Mouse (Mus musculus): ENCODE measurements around the gene Omg. TPM values are rescaled to one million over a fixed set of nuclear protein-coding genes. Genes with fewer than 3 reads are reported as not detected.

Omg gene
- total and polyA plus RNA-seq, 2 experiments from 2014 or later: 27.7 to 33.2 TPM

GRCm38 (mm10) chr11:79459846-79460245 lies 44.0 kb downstream of the Omg start:
- no peak for DNase-seq (ENCODE audit: low spot score)
- Histone ChIP-seq H3K4me3 (ENCODE audit: low read length) (no peak overlapping the region), H3K27ac (no peak overlapping the region), H3K9ac (replicated peaks; ENCODE audit: low read length) (no peak overlapping the region), H3K36me3 (ENCODE audit: insufficient read depth, low read length) (peaks cover 11% of the 10 kb centered on the region), H3K27me3 (ENCODE audit: insufficient read depth, low read length) (no peaks in the 10 kb centered on the region), H3K4me1 (ENCODE audit: insufficient read depth, low read length) (no peaks in the 10 kb centered on the region), H3K4me2 (ENCODE audit: low read depth, low read length) (no peak overlapping the region), H3K9me3 (ENCODE audit: low read length) (no peaks in the 10 kb centered on the region)
- no peak for ATAC-seq
- no peak for TF ChIP-seq CTCF (IDR thresholded peaks at IDR 0.05; ENCODE audit: low read depth)
- WGBS: 87% methylated on average over 4 of the region's 4 CpGs

GRCm38 (mm10) chr11:79457928-79458327 lies 46.0 kb downstream of the Omg start:
- DNase-seq (ENCODE audit: low spot score) (no peak), ATAC-seq (no peak)
- H3K4me3 ChIP-seq (ENCODE audit: low read length): no peak overlapping the region
- TF ChIP-seq CTCF (IDR thresholded peaks at IDR 0.05; ENCODE audit: low read depth): no peak
- H3K9ac ChIP-seq (replicated peaks; ENCODE audit: low read length): no peak overlapping the region
- H3K27me3 ChIP-seq (ENCODE audit: insufficient read depth, low read length): no peaks in the 10 kb centered on the region
- H3K4me1 ChIP-seq (ENCODE audit: insufficient read depth, low read length): no peaks in the 10 kb centered on the region
- 90% methylated on average over 3 of the region's 3 CpGs for WGBS
- peaks cover 22% of the 10 kb centered on the region for H3K36me3 ChIP-seq (ENCODE audit: insufficient read depth, low read length)
- H3K27ac ChIP-seq: no peak overlapping the region
- H3K4me2 ChIP-seq (ENCODE audit: low read depth, low read length): no peak overlapping the region
- H3K9me3 ChIP-seq (ENCODE audit: low read length): no peaks in the 10 kb centered on the region

GRCm38 (mm10) chr11:79452966-79453365 lies 50.9 kb downstream of the Omg start:
- ATAC-seq: no peak

More at GRCm38 (mm10) chr11:79452966-79453365, 50.9 kb downstream of the Omg start:
- TF ChIP-seq CTCF (IDR thresholded peaks at IDR 0.05; ENCODE audit: low read depth): no peak
- DNase-seq (ENCODE audit: low spot score): no peak
- Histone ChIP-seq H3K9me3 (ENCODE audit: low read length) (no peaks in the 10 kb centered on the region), H3K36me3 (ENCODE audit: insufficient read depth, low read length) (peaks cover 32% of the 10 kb centered on the region), H3K27me3 (ENCODE audit: insufficient read depth, low read length) (no peaks in the 10 kb centered on the region), H3K4me1 (ENCODE audit: insufficient read depth, low read length) (no peaks in the 10 kb centered on the region), H3K27ac (no peak overlapping the region), H3K4me3 (ENCODE audit: low read length) (no peak overlapping the region), H3K9ac (replicated peaks; ENCODE audit: low read length) (no peak overlapping the region), H3K4me2 (ENCODE audit: low read depth, low read length) (no peak overlapping the region)

Other genes starting within 250 kb of the Omg start
- 202 and 216 TPM in 2 replicates for gene Wsb1, start 249.4 kb downstream of the Omg start, total RNA-seq (2014; rRNA removed)
- gene Wsb1, start 249.4 kb downstream of the Omg start, polyA plus RNA-seq (2015; fragmentation: Nextera tagmentation; extraction: Ambion mirVana): 202 and 245 TPM in 2 replicates
- not detected in 2 replicates for gene Gm9964, start 207.2 kb downstream of the Omg start, total RNA-seq (2014; rRNA removed)
- not detected in 2 replicates for gene Gm9964, start 207.2 kb downstream of the Omg start, polyA plus RNA-seq (2015; fragmentation: Nextera tagmentation; extraction: Ambion mirVana)
- gene Nf1, start 164.4 kb downstream of the Omg start, total RNA-seq (2014; rRNA removed): 68.4 and 73.6 TPM in 2 replicates
- gene Nf1, start 164.4 kb downstream of the Omg start, polyA plus RNA-seq (2015; fragmentation: Nextera tagmentation; extraction: Ambion mirVana): 7.3 and 8.7 TPM in 2 replicates
- gene Evi2b, start 19.7 kb upstream of the Omg start, total RNA-seq (2014; rRNA removed): not detected in 2 replicates
- 0.25 and 0.52 TPM in 2 replicates for gene Evi2b, start 19.7 kb upstream of the Omg start, polyA plus RNA-seq (2015; fragmentation: Nextera tagmentation; extraction: Ambion mirVana)
- 0.11 and 0.16 TPM in 2 replicates for gene Evi2, start 26.5 kb upstream of the Omg start, total RNA-seq (2014; rRNA removed)
- gene Evi2, start 26.5 kb upstream of the Omg start, polyA plus RNA-seq (2015; fragmentation: Nextera tagmentation; extraction: Ambion mirVana): 0.21 and 0.54 TPM in 2 replicates
- 2.3 and 3.0 TPM in 2 replicates for gene Evi2a, start 26.5 kb upstream of the Omg start, total RNA-seq (2014; rRNA removed)
- gene Evi2a, start 26.5 kb upstream of the Omg start, polyA plus RNA-seq (2015; fragmentation: Nextera tagmentation; extraction: Ambion mirVana): 4.5 and 5.9 TPM in 2 replicates
- gene Rab11fip4, start 87.1 kb upstream of the Omg start, total RNA-seq (2014; rRNA removed): 66.4 and 69.3 TPM in 2 replicates
- 17.3 and 17.4 TPM in 2 replicates for gene Rab11fip4, start 87.1 kb upstream of the Omg start, polyA plus RNA-seq (2015; fragmentation: Nextera tagmentation; extraction: Ambion mirVana)

Data from hindbrain, postnatal 0 days (tissue).